Mouse (Mus musculus): ENCODE measurements at regions not wholly inside any gene's neighbourhood (a gene's known extent, or its start where the extent isn't known, plus 50 kb on each side); places are given as distances from the start of the nearest gene placed in this dataset.

DNA sequence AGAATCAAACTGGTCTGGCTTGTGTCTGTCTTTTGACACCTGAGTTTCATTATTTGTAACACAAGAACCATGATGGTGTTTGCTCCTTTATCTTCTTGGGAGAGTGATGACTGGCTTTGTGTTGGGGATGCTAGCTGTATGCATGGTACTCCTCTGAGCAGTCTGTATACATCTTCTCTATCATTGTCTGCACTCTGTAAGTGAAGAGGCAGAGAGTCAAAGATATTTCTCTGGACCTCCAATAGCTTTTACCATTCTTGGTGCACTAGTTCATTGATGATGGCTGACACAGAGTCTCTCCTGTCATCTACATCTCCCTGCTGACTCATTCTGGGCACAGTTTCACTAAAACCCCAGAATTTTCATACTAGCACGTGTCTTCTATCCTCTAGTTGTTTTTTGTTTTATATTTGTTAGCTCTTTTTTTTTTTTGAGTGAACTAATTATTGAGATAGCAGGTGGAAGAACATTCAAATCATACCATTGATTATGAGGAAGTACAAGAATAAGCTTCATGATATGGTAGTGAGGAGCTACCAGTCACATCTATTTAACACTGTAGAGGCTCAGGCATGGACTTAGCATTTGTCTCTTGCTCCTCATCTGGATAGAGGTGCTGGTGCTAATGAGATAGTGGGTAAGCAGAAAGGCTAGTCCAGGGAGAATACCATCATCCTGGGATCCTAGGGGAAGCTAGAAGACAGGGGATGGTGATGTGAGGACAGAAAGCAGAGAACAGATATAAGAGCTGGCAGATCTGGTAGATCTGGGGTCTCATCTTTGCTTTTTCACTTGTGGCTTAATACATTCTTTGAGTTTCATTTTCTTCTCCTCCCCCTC is 1402.9 kb upstream of the A1bg start:
- TF ChIP-seq CTCF (IDR thresholded peaks at IDR 0.05), result no peak
- no peak for TF ChIP-seq POLR2A (IDR thresholded peaks at IDR 0.05; ENCODE audit: insufficient read depth, low read depth, low read length)
- TF ChIP-seq EP300 (IDR thresholded peaks at IDR 0.05; ENCODE audit: insufficient read depth, low read depth, low read length), result no peak

Data from heart, adult 2 months (tissue).